Mouse (Mus musculus) embryonic facial prominence, embryonic 13.5 days (tissue): ENCODE results near the gene Fastk. TPM values are rescaled to one million over a fixed set of nuclear protein-coding genes. Genes with fewer than 3 reads are reported as not detected.

Source experiments
- ATAC-seq: fragments of 200-750 bp; cut with Nextera tagmentation; 2 replicates; pipeline ENCODE4 v1.8.0; 2017; ENCODE audit warnings: low read depth; ENCODE audit not compliant: insufficient number of reproducible peaks, insufficient read depth, low FRiP score, low TSS enrichment
- H3K27ac ChIP-seq: fragments of 300-500 bp; sonication (generic); 2 replicates; pipeline ENCODE4 v1.5.1; 2015; ENCODE audit warnings: moderate library complexity, mild to moderate bottlenecking, inconsistent platforms
- H3K27me3 ChIP-seq: fragments of 300-500 bp; sonication (generic); 2 replicates; pipeline ENCODE4 v1.6.1; 2015; ENCODE audit warnings: mild to moderate bottlenecking, inconsistent platforms
- H3K36me3 ChIP-seq: fragments of 300-500 bp; sonication (generic); 2 replicates; pipeline ENCODE4 v1.6.1; 2015; ENCODE audit warnings: mild to moderate bottlenecking, inconsistent platforms
- H3K4me1 ChIP-seq: fragments of 300-500 bp; sonication (generic); 2 replicates; pipeline ENCODE4 v1.6.1; 2015; ENCODE audit warnings: inconsistent platforms
- H3K4me2 ChIP-seq: fragments of 300-500 bp; sonication (generic); 2 replicates; pipeline ENCODE4 v1.6.1; 2015; ENCODE audit warnings: moderate library complexity, mild to moderate bottlenecking, inconsistent platforms
- H3K4me3 ChIP-seq: fragments of 300-500 bp; sonication (generic); 2 replicates; pipeline ENCODE4 v1.5.1; 2015; ENCODE audit warnings: mild to moderate bottlenecking, inconsistent platforms
- H3K9ac ChIP-seq: fragments of 300-500 bp; sonication (generic); 2 replicates; pipeline ENCODE4 v1.6.1; 2015; ENCODE audit warnings: mild to moderate bottlenecking, inconsistent platforms
- H3K9me3 ChIP-seq: fragments of 300-500 bp; sonication (generic); 2 replicates; pipeline ENCODE4 v1.6.1; 2016; ENCODE audit warnings: inconsistent platforms
- WGBS: fragments of 180-500 bp; shearing (Covaris S2); methylation state at CpG from one replicate; pipeline ENCODE4 v1.1.7; 2015; ENCODE audit warnings: mixed read lengths; 5-methylcytosine and 5-hydroxymethylcytosine counted together
- polyA plus RNA-seq: library from polyadenylated mRNA; unstranded; fragments of >200 nt; fragmentation: Nextera tagmentation; extraction: Ambion mirVana; gene quantifications from 2 replicates; pipeline ENCODE4 v1.2.1, GENCODE M21; 2015

Fastk gene
- polyA plus RNA-seq, 1 experiment from 2014 or later = 109 TPM

DNA sequence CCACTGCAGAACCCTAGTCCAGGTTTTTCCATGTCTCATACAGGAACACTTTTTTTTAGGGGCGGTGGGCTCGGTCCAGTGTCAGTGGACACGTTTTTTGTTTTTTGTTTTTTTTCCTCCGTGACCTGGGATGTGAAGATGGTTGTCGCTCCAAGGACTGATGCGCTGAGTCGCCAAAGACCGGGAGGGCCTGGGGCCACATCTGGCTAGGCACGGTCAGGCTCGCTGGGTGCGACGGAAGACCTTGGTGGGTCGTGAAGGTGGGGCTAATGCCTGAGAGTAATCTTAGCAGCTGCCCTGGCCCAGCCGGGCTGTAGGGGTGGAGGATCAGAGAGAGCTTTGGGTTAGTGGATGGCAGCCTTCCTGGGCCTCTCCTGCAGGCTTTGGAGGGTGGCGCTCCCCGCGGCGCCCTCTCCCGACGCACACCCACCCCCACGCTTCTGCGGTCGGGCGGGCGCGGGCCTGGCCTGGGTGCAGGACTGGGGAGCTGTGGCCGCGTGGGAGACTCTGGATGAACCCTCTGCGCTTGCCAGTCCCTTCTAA, 7.7 kb upstream of the Fastk start:
- Histone ChIP-seq H3K9me3 (no peaks in the 10 kb centered on the region), H3K4me1 (peaks cover 47% of the 10 kb centered on the region), H3K27ac (peak overlapping the region; percentile 92), H3K4me3 (peak overlapping the region; percentile 93), H3K36me3 (peaks cover 19% of the 10 kb centered on the region), H3K9ac (peak overlapping the region; percentile 94), H3K4me2 (peak overlapping the region; percentile 99), H3K27me3 (0 out of 2 replicates have a peak, but pooled peaks cover 4% of the 10 kb centered on the region)
- under 1% methylated on average over 29 of the region's 29 CpGs for WGBS
- ATAC-seq = no peak

DNA sequence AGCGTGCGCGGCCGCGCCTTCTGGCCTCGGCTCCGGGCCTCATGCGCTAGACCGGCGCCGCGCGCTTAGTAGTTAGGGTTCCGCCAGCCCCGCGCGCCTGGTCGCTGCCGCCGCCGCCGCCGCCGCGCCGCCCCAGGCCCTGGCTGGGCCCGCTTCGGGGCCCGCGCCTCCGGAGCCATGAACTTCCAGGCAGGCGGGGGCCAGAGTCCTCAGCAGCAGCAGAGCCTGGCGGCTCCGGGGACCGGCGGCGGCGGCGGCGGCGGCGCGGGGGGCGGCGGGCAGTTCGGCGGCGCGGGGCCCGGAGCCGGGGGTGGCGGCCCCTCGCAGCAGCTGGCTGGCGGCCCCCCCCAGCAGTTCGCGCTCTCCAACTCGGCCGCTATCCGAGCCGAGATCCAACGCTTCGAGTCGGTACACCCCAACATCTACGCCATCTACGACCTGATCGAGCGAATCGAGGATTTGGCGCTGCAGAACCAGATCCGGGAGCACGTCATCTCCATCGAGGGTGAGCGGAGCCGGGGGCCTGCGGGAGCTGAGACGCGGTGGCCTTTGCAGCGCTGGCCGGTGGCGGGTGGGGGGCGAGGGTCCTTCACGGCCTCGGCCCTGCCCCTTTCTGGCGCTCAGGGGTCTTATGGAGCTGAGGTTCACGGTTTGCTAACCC, 7.1 kb upstream of the Fastk start, which contains the start of gene Agap3:
Gene Agap3 (plus strand): TSS at position 148 of the 661 bp plus-strand sequence.
- H3K9ac ChIP-seq = peak within 1 kb of the TSS; percentile 94
- peak; percentile 39 for ATAC-seq
- H3K27me3 ChIP-seq = 0 out of 2 replicates have a peak, but pooled peaks cover 4% of the 10 kb centered on the region
- no peaks in the 10 kb centered on the region for H3K9me3 ChIP-seq
- peak within 1 kb of the TSS; percentile 93 for H3K4me3 ChIP-seq
- peaks cover 52% of the 10 kb centered on the region for H3K4me1 ChIP-seq
- peaks cover 13% of the 10 kb centered on the region for H3K36me3 ChIP-seq
- under 1% methylated on average over 62 of the region's 85 CpGs for WGBS
- H3K27ac ChIP-seq = peak within 1 kb of the TSS; percentile 92
- H3K4me2 ChIP-seq = peak within 1 kb of the TSS; percentile 99

DNA sequence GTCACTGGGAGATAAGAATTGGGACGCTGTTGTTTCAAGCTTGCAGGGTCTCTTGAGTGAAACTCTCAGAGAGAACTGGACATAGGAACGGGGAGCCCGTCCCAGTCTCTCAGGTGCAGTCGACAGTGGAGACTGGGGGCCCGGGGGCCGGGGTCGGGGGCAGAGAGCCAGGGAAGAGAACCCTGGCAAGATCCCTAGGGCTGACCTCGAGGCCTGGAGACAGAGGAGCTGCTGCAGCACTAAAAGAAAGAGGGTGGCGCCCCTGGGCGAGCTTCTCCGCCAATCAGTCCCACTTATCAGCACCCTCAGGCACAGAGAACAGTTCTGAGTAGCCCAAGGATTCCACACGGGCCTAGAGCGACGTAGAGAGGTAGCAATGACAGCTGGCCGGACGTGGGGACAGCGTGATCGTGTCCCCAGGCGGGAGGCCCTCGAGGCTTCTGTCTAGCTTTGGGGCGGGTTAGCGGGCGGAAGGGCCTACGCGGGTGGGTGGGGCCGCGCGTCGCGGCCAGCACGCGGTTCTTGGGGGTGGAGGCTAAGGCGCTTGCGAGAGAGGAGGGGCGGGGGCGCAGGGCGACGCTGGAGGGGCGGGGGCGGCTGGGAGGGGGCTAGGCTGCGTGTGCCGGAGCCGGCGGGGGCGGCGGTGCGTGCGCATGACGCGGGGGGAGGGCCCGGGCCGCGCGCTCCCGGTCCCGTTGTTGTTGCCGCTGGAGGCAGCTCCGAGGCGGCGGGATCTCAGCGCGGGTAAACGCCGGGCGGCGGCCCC, 6.4 kb upstream of the Fastk start:
- Histone ChIP-seq H3K9me3 (no peaks in the 10 kb centered on the region), H3K4me3 (peak overlapping the region; percentile 93), H3K27me3 (0 out of 2 replicates have a peak, but pooled peaks cover 4% of the 10 kb centered on the region), H3K4me1 (peaks cover 58% of the 10 kb centered on the region), H3K9ac (peak overlapping the region; percentile 94), H3K4me2 (peak overlapping the region; percentile 99), H3K27ac (peak overlapping the region; percentile 92), H3K36me3 (0 out of 2 replicates have a peak, but pooled peaks cover 10% of the 10 kb centered on the region)
- 2% methylated on average over 55 of the region's 66 CpGs for WGBS
- peak; percentile 77 for ATAC-seq

DNA sequence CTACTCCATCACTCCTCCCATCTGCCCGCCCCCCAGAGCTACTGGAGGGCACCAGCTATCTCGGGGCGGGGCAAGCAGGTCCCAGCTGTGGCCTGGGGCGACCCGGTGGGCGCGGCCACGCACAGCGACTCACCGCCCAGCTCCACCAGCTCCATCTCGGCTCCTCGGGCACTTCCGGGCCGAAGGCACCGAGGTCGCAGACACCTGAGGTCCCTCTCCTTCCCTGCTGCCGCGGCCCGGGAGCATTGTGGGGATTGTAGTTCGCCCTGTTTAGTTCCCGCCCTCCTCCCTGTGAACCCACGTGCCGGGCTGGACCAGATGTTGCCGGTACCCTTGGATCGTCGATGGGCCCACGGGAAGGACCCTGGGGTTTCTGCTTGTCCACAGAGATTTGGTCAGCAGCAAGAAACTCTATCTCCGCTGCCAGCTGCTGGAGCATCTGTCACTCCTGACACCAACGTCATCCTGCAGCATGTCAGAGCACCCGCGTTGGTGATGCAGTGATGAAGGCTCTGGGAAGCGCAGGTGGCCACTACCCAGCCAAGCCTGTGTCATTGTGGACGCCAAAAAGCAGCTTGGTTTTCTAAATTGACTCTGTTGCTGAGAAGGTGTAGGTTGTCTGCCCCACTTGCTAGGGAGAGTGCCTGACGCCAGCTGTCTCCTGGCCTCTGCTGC, 2.7 kb upstream of the Fastk start, which contains the start of gene Tmub1:
Gene Tmub1 (minus strand): TSS at position 231 of the 675 bp plus-strand sequence.
- H3K27ac ChIP-seq = peak within 1 kb of the TSS; percentile 28; the same call in 1 of the 2 replicates
- peak within 1 kb of the TSS; percentile 68 for H3K4me3 ChIP-seq
- WGBS = 2% methylated on average over 34 of the region's 34 CpGs
- peaks cover 11% of the 10 kb centered on the region; the same call in 1 of the 2 replicates for H3K36me3 ChIP-seq
- H3K4me2 ChIP-seq = peak within 1 kb of the TSS; percentile 86
- H3K9me3 ChIP-seq = no peaks in the 10 kb centered on the region
- peak; percentile 38; the same call in 1 of the 2 replicates for ATAC-seq
- 0 out of 2 replicates have a peak, but pooled peaks cover 4% of the 10 kb centered on the region for H3K27me3 ChIP-seq
- peaks cover 41% of the 10 kb centered on the region for H3K4me1 ChIP-seq
- H3K9ac ChIP-seq = peak within 1 kb of the TSS; percentile 71

DNA sequence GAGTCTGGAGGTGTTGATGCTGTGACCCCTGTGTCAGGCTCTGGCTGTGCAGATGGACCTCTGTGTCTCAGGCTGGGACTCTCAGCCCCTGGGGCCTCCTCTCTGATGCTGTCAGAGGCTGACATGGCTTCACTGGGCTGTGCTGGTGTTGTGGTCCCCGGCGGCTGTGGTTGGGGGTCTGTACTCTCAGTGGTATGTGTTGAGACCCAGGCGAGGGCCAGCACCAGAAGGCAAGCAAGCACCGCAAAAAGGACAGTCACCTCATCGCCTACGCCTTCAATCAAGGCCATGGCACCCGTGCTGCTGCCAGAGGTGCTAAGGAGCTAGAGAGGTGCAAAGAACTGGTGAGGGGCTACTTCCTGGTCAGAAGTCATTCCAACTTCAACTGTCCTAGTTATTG, 1.5 kb upstream of the Fastk start:
- H3K4me3 ChIP-seq = no peak overlapping the region
- no peak overlapping the region for H3K27ac ChIP-seq
- peaks cover 22% of the 10 kb centered on the region for H3K36me3 ChIP-seq
- peak overlapping the region; percentile 86; the same call in 1 of the 2 replicates for H3K4me2 ChIP-seq
- no peaks in the 10 kb centered on the region for H3K9me3 ChIP-seq
- ATAC-seq = no peak
- WGBS = 93% methylated on average over 7 of the region's 7 CpGs
- 0 out of 2 replicates have a peak, but pooled peaks cover 4% of the 10 kb centered on the region for H3K27me3 ChIP-seq
- H3K9ac ChIP-seq = no peak overlapping the region
- H3K4me1 ChIP-seq = peaks cover 41% of the 10 kb centered on the region

DNA sequence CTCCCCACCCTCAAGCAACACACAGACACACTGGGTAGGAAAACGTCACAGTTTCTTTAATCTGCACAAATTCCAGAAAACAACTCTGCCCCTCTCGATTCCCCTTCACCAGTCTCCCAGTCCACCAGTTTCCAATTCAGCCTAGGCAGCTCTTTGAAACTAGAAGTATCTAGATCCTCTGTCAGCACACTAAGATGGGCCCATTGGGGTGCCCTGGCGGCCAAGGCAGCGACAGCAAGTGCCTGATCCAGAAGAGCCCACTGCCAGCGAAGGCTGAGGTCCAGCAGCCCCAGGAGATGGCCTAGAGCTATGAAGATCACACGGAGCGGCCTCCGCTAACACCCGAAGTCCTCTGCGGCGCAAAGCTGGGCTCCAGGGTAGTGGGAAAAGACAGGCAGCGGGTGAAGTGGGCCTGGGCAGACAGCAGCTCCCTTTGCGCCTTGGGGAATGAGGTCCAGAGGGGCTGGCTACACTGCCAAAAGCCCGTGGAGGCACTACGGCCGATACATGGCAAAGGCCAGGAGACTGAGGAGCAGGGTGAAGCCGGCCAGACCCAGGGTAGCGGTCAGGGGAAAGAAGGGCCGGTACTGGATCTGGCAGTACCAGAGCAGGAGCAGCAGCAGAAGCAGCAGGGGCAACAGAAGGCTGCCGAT, 467 bp upstream of the Fastk start:
- Histone ChIP-seq H3K27ac (peak overlapping the region; percentile 92), H3K36me3 (peaks cover 32% of the 10 kb centered on the region), H3K27me3 (0 out of 2 replicates have a peak, but pooled peaks cover 4% of the 10 kb centered on the region), H3K4me2 (peak overlapping the region; percentile 92), H3K9ac (peak overlapping the region; percentile 96), H3K4me3 (peak overlapping the region; percentile 93), H3K9me3 (no peaks in the 10 kb centered on the region), H3K4me1 (peaks cover 35% of the 10 kb centered on the region)
- no peak for ATAC-seq
- 51% methylated on average over 20 of the region's 20 CpGs for WGBS

DNA sequence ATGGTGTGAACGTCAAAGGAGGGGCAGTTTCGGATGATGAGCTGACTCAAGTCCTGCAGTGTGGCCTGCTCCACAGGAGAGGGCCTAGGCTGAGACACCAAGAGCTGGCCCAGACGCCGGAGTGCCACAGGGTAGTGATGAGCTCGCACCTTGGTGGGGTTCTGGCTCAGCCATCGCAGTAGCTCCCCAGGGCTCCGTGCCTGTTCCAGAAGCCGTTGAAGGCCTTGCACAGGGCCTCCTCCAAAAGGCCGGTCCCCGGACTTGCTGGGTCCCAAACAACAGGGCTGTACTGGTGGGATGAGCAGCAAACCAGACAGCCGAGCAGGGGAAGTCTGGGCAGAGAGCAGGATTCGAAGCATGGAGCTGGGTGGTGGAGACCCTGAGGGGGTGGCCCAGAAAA, 1.2 kb downstream of the Fastk start:
- Histone ChIP-seq H3K9ac (peak overlapping the region; percentile 96), H3K36me3 (peaks cover 49% of the 10 kb centered on the region), H3K4me3 (peak overlapping the region; percentile 93), H3K4me2 (peak overlapping the region; percentile 92), H3K9me3 (no peaks in the 10 kb centered on the region), H3K4me1 (peaks cover 35% of the 10 kb centered on the region), H3K27me3 (0 out of 2 replicates have a peak, but pooled peaks cover 3% of the 10 kb centered on the region), H3K27ac (0 out of 2 replicates have a peak overlapping the region, but pooled peaks have one; percentile 92)
- WGBS = 81% methylated on average over 12 of the region's 12 CpGs
- ATAC-seq = no peak

DNA sequence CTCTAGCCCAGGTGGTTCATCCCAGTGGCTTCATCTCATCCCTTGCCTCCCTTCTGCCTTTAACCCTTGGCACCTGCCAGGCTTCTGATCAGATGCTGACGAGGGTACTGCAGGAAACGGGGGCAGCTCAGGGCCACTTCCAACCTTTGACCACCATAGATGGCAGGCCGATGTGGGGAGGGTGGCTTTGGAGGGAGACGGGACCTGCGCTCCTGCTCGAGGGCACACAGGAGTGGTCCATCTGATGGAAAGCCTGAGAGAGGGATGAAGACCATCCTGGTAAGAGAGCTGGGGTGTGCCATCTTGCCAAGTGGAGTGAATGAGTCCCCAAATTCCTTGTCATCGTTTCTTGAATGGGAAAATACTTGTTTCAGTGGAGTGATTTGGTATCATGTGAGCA, 1.9 kb downstream of the Fastk start:
- H3K27ac ChIP-seq = no peak overlapping the region
- no peak for ATAC-seq
- WGBS = 94% methylated on average over 7 of the region's 7 CpGs
- no peak overlapping the region for H3K9ac ChIP-seq
- H3K36me3 ChIP-seq = peaks cover 55% of the 10 kb centered on the region
- H3K4me3 ChIP-seq = no peak overlapping the region
- no peaks in the 10 kb centered on the region for H3K9me3 ChIP-seq
- peaks cover 35% of the 10 kb centered on the region for H3K4me1 ChIP-seq
- H3K27me3 ChIP-seq = no peaks in the 10 kb centered on the region
- H3K4me2 ChIP-seq = no peak overlapping the region

DNA sequence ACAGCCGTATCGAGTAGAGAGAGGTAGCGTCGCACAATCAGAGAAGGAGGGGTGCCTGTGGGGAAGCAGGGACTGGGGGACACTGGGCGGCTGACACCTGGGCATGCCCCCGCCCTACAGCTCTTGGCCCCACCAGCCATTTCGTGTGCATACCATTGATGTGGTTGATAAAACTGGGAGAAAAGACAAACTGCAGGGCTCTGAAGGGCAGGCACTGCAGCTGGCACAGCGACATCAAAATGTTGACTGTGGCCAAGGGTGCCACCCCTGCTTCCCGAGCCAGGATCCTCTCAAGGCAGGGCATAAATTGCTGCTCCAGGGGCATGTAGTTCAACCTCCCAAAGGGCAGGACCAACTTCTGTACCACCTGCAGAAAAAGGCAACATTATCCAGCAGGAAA, 3.1 kb downstream of the Fastk start:
- no peak overlapping the region for H3K4me3 ChIP-seq
- WGBS = 82% methylated on average over 9 of the region's 9 CpGs
- H3K4me1 ChIP-seq = peaks cover 25% of the 10 kb centered on the region
- no peak for ATAC-seq
- no peak overlapping the region for H3K9ac ChIP-seq
- H3K27me3 ChIP-seq = no peaks in the 10 kb centered on the region
- H3K36me3 ChIP-seq = peaks cover 60% of the 10 kb centered on the region
- H3K9me3 ChIP-seq = no peaks in the 10 kb centered on the region
- H3K27ac ChIP-seq = no peak overlapping the region
- H3K4me2 ChIP-seq = no peak overlapping the region

DNA sequence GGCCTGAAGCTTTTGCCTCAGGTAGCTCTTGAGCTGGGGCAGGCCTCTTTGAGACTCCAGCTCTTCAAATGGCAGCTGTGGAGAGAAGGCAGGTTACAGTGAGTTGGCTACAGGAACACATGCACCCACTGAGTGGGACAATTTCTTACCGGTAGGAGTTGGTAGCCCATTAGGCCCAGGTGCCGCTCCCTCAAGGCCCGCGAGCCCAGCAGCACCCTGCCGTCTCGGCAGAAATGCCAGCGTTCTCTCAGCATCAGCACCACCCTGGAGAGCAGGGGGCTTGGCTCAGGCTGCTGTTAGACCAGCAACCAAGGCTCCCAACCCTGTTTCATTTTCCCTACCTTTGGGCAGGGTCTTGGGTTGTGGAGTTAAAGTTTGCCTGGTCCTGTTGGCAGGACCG, 3.9 kb downstream of the Fastk start:
- Histone ChIP-seq H3K4me3 (no peak overlapping the region), H3K27ac (no peak overlapping the region), H3K9ac (no peak overlapping the region), H3K4me1 (peaks cover 18% of the 10 kb centered on the region), H3K36me3 (peaks cover 67% of the 10 kb centered on the region), H3K4me2 (no peak overlapping the region), H3K27me3 (no peaks in the 10 kb centered on the region), H3K9me3 (no peaks in the 10 kb centered on the region)
- no peak for ATAC-seq
- WGBS = 90% methylated on average over 8 of the region's 8 CpGs
